Mouse (Mus musculus) gastrocnemius, postnatal 36 days (tissue): Measurements from ENCODE around the gene Slc9a3r1. TPM values are rescaled to one million over a fixed set of nuclear protein-coding genes. Genes with fewer than 3 reads are reported as not detected.

Experiments
- DNase-seq, 2 experiments: peaks; one replicate each; pipeline ENCODE4 v3.0.0; 2022
- intact Hi-C: fragments of 180-260 bp; cut with DNase I; formaldehyde crosslinking; loops from one replicate; pipeline ENCODE4 v1.15.1; 2025
- total RNA-seq, 2 experiments: library from RNA; stranded (reverse); gene quantifications; 2 replicates each; pipeline ENCODE4 v1.2.3; 2021

Slc9a3r1 gene
- total RNA-seq, 2 experiments from 2014 or later: 2.3 to 3.1 TPM

GRCm38 (mm10) chr11:115187693-115188092, 24.6 kb downstream of the Slc9a3r1 start, which contains the start of gene Nat9:
TSS of gene Nat9 (minus strand) at chr11:115187859.
- no peak for DNase-seq
- intact Hi-C loops: no loop called here

- DNase-seq: no peak
- intact Hi-C loops: no loop called here
Observed at GRCm38 (mm10) chr11:115188539-115189231, 25.5 kb downstream of the Slc9a3r1 start.

DNA sequence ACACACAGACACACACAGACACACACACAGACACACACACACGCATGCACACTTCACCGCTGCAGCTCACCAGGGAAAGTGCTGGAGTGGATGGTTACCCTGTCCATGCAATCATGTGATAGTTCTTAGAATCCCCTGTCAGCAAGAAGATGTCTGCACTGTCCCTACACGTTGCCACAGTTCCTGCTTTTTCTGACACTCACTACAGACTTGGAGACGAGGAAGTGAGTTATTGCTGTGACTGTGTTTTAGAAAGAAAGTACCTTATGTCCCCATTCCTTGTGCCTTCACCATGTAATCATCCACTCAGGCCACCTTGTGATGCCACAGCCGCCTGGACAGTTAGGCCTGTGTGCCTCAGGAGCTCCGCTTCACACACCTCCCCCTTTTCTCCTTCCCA, 26.2 kb downstream of the Slc9a3r1 start:
- no peak for DNase-seq
- intact Hi-C loops: no loop called here

- intact Hi-C loops: no loop called here
- DNase-seq: peak; percentile 51 to 55
Observed at GRCm38 (mm10) chr11:115192180-115192579, 29.0 kb downstream of the Slc9a3r1 start.

DNA sequence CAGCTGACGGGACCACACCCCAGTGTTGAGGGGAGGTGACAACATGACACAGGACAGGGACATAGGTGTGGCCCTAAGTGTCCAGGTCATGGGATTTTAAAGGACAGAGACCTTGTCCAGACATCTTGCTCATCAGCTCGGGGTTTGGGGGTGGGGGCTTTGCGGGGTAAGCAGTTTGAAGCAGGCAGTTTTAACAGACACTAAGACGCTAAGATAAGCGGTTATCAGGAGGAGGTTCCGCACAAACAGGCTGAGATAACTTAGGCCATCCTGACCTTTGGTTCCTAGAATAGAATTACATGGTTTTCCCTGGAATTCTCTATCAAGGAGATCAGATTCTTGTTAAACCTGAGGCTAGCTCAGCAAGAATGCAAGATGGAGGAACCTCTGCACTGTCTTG, 31.6 kb downstream of the Slc9a3r1 start:
- no peak for DNase-seq
- intact Hi-C loops: no loop called here

- no peak for DNase-seq
- intact Hi-C loops: no loop called here
Observed at GRCm38 (mm10) chr11:115195933-115196332, 32.8 kb downstream of the Slc9a3r1 start.

GRCm38 (mm10) chr11:115197558-115197957, 34.4 kb downstream of the Slc9a3r1 start:
- intact Hi-C loops: no loop called here
- DNase-seq: no peak

- intact Hi-C loops: no loop called here
- DNase-seq: no peak
Observed at GRCm38 (mm10) chr11:115198932-115199384, 35.8 kb downstream of the Slc9a3r1 start.

DNA sequence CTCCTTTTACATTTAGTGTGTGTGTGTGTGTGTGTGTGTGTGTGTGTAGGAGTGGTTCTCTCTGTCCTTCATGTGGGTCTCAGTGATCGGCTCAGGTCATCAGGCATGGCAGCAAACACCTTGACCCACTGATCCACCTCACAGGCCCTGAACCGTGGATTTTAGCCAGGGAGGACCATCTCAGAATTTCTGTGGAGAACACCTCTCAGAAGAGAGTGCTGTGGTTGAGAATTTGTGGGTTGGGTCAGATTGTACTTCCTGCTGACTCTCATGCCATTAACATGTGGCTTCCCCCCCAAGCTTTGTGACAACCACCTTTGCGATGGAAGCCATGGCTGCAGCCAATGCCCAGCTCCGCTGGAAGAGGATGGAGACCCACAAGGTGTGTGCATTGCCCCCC, 37.4 kb downstream of the Slc9a3r1 start:
- intact Hi-C loops: loop anchor here (5.0 kb wide), 1 partner anchor 152 kb away; no protein-coding TSS in a partner anchor
- no peak for DNase-seq

- peak; percentile 62 to 69 for DNase-seq
- intact Hi-C loops: loop anchor here (1.0 to 5.0 kb wide), 3 partner anchors 63 to 150 kb away; no protein-coding TSS in a partner anchor
Observed at GRCm38 (mm10) chr11:115202316-115202715, 39.2 kb downstream of the Slc9a3r1 start.

- no peak for DNase-seq
- intact Hi-C loops: loop anchor here (1.0 to 5.0 kb wide), 3 partner anchors 63 to 150 kb away; no protein-coding TSS in a partner anchor
Observed at GRCm38 (mm10) chr11:115202756-115203155, 39.6 kb downstream of the Slc9a3r1 start.

GRCm38 (mm10) chr11:115208126-115208525, 45.0 kb downstream of the Slc9a3r1 start:
- intact Hi-C loops: no loop called here
- DNase-seq: no peak

DNA sequence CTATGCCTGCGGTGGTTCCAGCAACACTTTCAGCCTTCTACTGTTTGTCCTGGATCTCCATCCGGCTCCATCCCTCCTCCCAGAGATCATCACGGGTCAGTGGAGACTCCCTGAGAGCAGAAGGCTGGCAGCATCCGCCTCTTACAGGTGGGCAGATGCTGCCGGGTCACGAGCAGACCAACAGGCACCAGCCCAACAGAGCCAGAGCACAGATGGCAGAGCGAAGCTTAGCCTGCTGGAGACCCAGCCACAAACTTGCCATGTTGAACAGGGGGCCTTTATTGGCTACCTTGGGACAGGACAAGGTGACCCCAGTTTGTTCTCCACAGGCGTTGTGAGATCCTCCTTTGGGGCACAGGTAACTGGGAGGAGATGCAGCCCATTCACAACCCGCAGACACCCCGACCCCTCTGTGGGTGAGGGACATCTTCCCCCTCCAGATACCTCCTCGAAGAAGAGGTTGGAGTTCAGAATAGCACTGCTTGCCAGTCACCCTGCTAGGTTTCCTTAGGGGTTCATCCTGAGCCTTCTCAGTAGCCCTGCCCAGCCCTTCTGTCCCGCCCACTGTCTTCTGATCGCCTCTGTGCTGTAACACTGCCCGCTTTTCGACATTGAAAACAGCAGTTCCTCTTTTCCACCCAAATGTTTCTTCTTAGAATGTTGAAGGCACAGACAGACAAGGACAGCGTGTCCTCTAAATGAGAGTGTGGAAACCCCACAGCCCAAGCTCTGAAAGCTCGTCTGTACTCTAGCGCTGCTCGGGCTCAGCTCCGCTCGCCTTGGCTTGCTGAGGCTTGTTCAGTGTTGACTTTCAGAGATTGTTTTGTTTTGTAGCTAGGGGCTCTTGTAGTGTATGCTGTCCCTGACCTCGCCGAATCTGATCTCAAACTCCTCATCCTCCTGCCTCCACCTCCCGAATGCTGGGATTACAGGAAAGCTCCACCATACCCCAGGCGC, 45.9 kb downstream of the Slc9a3r1 start:
- no peak for DNase-seq
- intact Hi-C loops: no loop called here

- intact Hi-C loops: no loop called here
- no peak for DNase-seq
Observed at GRCm38 (mm10) chr11:115209958-115210357, 46.8 kb downstream of the Slc9a3r1 start.

- intact Hi-C loops: no loop called here
- no peak for DNase-seq
Observed at GRCm38 (mm10) chr11:115212116-115212515, 49.0 kb downstream of the Slc9a3r1 start.

- intact Hi-C loops: no loop called here
- DNase-seq: no peak
Observed at GRCm38 (mm10) chr11:115215123-115215522, 52.0 kb downstream of the Slc9a3r1 start.

DNA sequence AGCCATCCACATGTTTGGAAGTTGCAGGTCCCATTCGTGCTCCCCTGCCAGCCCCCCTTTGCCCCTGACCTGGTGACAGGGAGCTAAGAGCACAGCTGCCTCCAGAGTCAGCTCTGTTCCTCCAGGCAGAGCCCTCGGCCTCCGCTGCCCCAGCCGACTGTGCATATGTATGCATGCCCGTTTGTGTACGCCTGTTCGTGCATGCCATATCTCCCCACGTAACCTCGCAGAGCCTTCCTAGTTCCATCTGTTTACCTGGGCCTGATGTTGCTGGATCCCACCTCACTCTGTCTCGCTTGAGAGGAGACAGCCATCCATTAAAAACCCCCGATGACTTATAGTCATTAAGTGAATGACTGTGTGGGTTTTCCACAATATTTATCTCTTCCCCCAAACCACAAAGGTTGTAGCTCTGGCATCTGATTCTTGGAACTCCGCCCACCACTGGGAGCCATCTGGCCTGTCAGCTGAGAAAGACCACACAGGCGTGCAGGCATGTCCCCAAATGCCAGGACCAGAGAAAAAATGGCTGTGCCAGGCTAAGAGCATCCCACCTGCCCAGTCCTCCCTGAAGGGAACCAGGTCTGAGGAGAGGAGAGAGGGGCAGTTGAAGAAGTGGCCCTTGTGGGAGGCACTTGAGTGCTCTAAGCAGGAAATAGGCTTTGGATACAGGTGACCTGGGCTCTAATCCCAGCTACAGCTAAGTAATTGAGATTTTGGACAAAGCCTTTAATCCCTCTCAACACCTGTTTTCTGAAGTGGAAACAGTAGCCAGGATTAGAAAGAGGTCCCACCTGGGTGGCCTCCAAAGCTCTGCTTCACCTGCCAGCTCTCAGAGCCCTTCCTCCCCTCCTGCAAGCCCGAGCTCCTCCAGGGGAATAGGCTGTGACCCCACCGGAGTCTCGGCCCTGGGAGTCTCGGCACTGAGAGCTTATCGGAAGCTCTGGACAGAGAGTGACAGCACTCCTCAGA, 54.6 kb downstream of the Slc9a3r1 start:
- intact Hi-C loops: no loop called here
- DNase-seq: no peak

- DNase-seq: no peak
- intact Hi-C loops: no loop called here
Observed at GRCm38 (mm10) chr11:115219263-115219662, 56.1 kb downstream of the Slc9a3r1 start.

- intact Hi-C loops: no loop called here
- DNase-seq: no peak
Observed at GRCm38 (mm10) chr11:115219685-115220084, 56.5 kb downstream of the Slc9a3r1 start.

DNA sequence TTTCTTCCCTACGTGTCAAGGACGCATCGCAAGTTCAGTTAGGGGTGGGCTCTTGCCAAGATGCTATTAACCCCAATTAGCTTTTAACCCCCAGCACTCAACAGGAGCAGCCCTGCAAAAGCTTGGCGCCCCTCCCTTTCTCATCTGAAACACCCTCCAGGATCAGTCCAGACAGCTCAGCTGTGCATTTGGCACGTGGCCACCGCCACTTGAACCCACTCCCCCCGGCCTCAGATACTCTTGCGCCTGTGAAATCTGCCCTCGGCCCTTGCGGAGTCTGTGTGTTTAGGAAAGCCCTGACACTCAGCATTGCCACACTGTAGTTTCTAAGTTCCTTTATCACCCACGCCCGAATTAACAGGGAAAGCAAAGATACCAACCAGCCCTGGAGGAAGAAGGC, 58.9 kb downstream of the Slc9a3r1 start:
- no peak for DNase-seq
- intact Hi-C loops: no loop called here
